Mouse (Mus musculus): ENCODE measurements around the gene Tbc1d4.

Tbc1d4 gene

DNA sequence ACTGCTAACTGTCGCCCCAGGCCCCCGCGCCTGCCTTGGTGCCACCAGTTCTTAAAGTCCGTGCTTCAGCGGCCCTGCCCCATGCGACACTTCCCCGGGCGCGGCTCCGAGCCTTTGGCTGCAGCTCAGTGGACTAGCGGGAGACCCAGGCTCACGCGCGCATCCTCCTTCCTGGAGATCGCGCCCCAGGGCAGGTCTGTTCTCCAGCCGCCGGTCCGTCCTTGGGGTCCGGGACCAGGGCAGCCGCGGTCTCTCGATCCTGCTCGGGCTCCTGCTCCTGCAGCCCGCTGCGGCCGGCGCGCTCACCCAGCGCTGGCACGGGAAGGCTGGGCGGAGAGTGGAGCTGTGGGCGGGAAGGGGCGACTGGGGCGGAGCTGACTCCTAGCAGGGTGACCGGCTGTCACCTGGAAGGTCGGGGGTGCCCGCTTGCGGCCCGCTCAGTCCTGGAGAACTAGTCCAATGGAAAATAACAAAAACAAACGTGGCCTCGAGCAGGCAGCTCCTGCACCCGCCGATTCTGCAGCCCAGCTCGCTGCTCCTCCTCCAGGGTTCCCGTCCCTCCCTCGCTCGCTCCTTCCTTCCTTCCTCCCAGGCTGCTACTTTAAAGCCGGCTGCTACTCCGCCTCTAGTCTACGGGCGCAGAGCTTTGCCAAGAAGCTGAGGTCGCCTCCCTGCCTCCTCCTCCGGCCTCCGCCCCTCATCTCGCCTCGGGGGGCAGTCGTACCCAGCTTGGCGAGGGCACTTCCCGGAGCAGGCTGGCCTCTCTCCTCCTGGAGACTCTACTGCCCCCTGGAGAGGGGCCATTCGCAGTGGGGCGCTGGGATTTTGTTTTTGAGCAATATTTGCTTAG is at the start of gene Tbc1d4:
Gene Tbc1d4, minus strand, starts transcription at position 673 of the 850 bp plus-strand sequence.
- peak; percentile 84 for DNase-seq (ENCODE audit: low spot score)

DNA sequence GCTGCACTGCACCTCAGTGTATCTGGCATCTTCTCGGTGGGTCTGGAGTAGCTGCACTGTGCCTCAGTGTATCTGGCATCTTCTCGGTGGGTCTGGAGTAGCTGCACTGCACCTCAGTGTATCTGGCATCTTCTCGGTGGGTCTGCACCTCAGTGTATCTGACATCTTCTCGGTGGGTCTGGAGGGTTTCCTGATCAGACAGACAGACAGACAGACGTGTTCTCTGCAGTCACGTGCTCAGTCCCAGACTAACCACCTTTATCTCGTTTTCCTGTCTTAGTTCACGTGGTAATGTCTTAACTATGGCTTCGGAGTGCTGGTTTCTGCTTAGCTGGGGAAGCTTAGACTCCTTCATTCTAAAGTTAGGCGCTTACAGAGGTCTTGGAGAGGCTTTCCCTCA is 47.3 kb upstream of the Tbc1d4 start:
- DNase-seq (ENCODE audit: low spot score), result no peak

DNA sequence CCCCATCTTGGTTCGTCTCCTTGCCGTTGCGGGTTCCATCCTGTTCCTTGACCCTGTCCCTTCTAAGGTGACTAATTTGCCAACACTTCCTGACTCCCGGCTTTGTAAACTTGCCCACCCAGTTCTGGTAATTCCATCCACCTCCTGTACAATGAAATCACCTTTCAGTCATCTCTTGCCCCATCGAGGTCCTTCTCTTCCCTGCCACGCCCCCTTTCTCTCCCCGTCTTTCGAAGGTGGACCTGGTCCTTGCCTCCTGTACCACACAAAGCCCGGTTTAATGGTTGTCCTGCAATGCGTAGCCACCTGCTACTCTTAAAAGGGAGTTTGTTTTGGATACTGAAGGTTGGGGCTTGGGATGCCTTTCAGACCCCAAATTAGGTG is 45.5 kb upstream of the Tbc1d4 start:
- DNase-seq (ENCODE audit: low spot score), result peak; percentile 9

DNA sequence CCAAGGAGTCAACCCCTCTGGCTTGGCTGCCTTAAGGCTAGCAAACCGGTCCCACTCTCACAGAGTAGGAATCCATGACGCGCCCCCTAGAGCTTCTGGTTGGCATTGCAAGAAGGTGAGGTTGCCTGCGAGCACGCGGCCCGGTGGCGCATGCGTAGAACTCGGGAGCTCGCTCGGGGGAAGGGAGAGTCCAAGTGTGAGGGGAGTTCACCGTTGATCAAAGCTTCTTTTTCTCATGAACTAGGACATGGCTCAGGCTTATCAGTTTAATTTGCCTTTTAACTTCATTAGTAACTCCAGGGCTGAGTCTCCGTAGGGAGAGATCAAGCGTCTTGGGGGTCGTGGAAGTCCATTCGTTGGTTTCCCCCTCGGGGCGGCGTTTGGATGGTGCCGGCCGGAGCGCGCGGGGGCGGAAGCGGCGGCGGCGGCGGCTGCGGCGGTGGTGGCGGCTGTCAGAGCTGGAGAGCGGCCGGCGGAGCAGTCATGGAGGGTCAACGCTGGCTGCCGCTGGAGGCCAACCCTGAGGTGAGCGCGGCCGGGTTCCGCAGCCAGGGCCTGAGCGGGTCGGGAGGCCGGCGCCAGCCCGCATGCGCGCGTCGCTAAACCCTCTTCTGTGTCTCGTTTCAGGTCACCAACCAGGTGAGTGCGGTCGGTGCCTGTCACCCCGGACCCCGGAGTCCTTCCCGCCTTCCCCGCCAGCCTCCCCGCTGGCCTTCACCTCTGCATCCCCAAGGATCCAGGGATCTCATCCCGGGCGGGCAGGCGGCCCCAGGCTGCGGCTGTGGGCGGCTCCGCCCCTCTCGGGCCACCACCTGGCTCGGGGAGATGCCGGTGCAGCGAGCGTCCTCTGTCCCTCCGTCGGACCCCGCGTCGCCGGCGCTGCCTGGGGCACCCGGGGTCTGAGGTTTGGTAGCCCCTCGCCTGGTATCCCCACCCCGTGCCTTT is 44.9 kb upstream of the Tbc1d4 start, which contains the start of gene Uchl3:
Gene Uchl3, plus strand, starts transcription at position 387 of the 945 bp plus-strand sequence.
- peak; percentile 98 for DNase-seq (ENCODE audit: low spot score)

DNA sequence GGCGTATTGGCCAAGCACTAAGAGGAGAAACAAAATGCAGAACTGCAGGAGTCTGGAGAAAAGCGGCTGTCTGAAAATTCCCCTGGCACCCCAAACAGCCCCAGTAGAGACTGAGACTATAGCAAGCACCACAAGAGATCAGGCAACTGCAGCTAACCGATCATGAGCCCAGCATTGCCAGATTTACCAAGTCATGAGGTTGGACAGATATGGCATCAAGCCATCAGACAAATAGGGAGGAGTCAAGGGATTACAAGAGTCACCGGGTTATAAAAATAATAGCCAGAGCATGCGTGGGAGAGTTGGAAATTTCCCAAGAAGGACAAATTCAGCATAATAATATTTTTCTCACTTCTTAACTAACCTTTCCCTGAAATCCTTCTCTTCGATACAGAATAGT is 43.6 kb upstream of the Tbc1d4 start:
- DNase-seq (ENCODE audit: low spot score), result no peak

DNA sequence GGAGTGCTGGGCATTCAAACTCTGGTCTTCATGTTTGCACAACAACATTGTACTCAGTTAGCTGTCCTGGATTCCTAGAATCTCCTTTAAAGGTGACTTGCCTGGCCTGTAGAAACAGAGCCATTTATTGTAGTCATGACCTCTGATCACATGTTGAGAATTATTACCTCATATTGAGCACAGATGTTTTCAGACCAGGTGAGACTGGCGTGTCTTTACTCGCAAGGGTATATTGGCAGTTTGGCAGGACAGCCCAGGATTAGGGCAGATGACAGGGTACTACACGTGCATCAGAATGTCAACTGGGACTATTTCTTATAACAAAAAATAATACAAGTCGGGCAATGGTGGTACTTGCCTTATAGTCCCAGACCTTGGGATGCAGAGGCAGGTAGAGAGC is 41.6 kb upstream of the Tbc1d4 start:
- DNase-seq (ENCODE audit: low spot score), result no peak

DNA sequence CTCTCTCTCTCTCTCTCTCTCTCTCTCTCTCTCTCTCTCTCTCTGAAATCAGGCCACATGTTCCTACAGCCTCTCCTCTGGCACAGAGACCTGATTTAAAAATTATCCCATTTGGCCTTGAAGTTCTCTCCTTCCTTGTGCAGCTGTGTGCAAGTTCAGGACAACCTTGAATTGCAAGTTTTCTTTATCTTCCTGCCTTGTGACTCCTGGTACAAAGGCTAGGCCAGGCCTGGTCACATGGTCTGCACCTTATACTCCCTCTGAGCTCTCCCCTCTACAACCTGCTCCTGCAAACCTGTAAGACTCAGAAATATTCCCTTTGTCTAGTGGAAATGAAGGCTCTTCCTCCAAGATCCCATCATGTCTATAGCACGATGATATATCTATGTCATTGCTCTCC is 36.0 kb upstream of the Tbc1d4 start:
- DNase-seq (ENCODE audit: low spot score), result no peak

DNA sequence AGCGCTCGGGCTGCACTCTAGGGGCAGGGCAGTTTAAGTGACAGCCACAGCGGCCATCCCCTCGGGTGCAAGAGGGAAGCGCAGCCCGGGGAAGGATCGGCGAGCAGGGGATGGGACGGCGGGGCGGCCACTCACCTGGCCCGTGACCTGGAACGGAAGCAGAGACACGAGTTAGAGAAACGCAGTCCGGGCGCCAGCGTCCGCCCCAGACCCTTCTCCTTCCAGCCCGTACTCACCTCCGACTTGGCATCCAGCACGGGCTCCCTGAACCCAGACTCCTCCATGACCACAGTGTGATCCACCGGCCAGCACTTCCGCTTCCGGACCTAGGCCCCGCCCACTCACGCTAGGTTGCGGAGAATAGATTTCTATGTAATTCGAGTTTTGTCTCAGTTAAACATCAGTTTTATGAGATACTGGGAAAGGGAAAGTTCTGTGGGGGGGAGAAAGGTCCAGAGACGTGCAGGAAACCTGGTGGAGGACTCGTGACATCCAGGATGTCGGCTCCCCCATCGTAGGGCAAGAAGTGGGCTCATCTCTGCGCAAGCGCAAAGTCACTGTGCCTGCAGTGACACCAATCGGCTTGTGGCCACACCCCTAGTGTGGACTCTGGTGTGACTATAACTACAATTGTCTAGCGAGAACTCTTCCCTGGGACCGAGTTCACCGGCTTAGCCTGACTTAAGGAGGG is 31.3 kb upstream of the Tbc1d4 start, which contains the start of gene Commd6:
Gene Commd6, minus strand, starts transcription at position 534 of the 691 bp plus-strand sequence.
- DNase-seq (ENCODE audit: low spot score), result peak; percentile 91

DNA sequence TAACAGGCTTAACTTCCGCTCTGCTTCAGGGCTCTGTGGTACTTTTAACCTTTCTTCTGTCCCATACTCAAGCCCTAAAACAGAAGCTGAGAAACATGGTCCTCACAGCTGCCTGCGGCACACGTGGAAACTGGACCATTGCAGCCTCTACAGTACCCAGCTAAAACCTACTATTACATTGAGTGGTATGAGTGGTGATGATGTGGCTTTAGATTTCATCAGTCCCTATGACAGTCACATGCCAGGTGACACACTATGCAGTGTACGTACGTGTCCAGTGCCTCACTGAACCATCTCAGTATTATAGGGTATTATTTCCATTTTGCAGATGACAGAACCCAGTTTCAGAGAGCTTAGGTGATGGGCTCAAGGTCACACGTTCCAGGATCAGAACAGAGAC is 28.4 kb upstream of the Tbc1d4 start:
- DNase-seq (ENCODE audit: low spot score), result no peak

DNA sequence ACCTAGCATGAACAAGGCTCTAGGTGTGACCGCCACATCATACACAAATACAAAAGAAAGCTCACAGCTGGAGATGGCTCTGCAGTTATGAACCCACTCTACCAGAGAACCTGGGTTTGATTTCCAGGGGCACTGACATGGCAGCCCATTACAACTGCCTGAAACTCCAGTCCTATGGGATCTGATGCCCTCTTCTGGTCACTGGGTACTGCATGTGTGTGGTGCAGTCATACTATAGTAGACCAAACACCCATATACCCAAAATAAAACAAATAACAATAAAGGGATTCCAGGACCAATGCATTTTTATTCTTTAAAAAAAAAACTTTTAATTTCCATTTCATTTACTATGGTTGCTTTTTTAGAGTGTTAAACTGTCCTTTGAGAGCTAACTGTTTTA is 26.8 kb upstream of the Tbc1d4 start:
- no peak for DNase-seq (ENCODE audit: low spot score)

DNA sequence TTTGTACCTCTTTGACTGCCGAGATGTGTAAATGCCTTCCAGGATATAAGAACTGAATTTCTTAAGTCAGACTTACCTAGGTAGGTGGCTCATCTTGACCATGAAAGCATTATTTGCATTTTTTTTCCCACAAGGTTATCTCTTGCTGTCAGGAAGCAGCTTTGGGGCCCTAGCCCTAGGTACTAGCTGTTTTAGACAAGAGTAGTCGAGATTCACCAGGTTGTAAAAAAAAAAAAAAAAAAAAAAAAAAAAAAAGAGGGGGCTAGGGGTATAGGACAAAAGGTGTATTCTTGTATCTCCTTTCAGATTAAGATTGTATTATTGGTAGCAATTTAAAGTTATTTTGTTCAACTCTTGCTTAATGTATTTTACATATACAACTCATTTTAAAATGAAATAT is 21.6 kb upstream of the Tbc1d4 start:
- DNase-seq (ENCODE audit: low spot score), result no peak

DNA sequence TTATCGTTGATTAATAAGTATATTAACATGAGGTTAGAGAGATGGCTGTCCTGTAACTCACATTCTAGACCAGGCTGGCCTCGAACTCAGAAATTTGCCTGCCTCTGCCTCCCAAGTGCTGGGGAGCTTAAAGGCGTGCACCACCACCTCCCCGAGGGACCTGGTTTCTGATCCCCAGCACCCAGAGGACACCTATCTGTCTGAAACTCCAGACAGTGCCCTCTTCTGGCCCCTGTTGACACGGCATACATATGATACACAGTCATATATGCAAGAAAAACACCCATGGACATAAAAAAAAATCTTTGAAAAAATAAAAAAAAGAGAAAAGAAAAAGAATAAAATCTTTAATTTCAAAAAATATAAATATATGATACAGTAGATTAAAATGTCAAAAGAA is 8.7 kb upstream of the Tbc1d4 start:
- DNase-seq (ENCODE audit: low spot score), result no peak

DNA sequence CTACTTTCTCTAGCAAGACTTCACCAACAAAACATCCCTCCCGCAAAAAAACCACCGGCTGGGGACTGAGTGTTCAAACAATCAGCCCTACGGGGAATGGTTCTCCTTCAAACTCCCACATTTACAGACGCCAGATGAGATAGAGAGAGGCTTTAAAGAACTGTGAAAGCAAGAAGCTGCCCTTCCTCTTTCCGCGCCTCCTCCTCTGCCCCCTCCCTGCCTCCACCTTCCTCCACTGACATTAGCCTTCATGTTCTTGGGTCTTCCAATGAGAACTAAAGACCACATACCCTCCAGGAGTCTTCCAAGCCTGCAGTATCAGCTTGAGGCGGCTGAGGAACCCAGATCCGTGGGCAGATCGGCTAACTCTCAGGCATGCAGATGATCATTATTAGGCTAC is 7.2 kb upstream of the Tbc1d4 start:
- DNase-seq (ENCODE audit: low spot score), result no peak

DNA sequence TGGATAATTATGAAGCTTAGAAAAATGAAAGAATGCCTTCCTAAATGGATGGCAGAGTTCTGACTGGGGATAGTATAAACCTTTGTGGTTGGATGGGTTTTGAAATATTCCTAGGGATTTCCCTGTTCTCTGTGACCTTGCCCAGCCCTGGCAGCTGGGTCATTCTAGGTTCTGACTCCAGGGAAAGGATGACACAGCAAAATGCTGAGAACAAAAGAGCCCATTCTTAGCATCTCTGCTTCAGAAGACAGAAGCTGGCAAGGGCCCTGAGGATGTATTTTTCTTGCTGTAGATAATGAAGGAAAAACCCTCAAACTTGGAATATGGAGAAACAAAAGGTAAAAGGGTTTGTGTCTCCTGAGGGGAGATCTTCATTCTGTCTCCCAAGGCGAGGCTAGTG is 4.2 kb upstream of the Tbc1d4 start:
- DNase-seq (ENCODE audit: low spot score), result no peak

DNA sequence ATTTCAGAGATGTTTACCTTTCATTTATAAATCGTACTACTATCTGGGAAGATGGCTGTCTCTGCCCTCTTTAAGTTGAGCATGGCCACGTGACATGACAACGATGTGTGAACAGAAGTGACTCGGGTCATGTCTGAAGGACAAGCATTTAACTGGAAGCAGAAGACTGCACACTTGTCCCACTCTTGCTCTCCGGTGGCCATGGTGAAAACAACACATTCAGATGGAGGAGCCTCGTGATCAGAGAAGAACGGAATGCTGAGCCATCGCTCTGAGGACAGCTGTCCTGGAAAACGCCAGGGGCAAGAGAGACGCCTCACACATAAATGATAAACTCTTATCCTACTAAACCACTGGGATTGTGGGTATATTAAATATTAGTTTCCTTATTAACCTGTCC is 1.7 kb upstream of the Tbc1d4 start:
- DNase-seq (ENCODE audit: low spot score), result no peak

DNA sequence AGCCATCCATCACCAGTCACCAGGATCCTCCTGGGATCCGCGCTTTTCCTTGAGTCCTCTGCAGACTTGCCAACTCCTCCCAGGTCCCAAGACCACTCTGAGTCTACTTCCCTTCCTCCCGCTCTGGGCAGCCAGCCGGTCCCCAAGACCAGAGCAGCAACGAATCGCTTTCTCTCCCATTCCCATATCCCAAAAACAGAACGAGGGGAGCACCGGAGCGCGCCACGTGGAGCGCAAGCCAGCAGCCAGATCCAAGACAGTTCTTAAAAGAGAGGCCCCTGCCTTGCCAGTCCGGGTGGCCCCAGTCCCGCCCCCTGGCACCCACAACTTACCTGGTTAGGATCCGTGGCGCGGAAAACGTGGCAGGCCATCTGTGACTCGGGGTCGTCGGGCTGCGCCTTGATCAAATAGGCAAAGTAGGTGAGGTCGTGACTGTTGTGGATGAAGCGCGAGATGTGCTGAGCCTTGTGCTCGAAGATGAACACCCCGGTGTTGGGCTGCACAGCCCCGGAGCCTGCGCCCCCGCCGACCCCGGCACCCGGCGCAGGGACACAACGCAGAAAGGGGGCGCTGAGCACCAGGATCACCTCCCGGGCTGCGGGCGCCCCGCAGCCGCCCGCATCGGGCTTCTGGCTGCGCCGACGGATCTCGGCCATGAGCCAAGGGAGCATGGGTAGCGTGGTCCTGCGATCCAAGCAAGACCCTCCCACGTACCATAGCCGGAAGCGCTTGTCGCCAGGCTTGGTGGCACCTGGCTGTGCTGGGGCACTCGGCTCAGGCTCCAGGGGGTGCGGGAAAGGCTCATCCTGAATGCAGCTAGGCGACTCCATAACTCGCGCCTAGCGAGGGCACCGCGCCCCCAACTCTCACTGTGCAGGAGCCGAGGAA is 1.1 kb downstream of the Tbc1d4 start:
- DNase-seq (ENCODE audit: low spot score), result peak; percentile 8

DNA sequence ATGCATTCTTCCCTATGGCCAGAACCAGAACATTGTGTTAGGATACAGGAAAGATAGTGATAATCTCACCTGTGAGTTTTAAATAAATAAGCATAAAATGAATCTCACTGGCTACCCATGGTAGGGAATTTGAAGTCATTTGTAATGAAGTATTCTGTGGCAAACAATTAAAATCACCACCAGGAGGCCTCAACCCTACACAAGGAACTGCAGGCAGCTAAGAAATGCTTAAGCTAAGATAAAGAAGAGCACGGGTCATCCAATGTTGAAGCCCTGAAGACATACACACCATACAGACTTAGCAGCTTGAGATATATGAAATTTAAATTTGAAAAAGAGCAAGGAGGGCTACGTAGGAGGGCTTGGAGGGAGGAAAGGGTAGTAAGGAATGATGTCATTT is 3.1 kb downstream of the Tbc1d4 start:
- DNase-seq (ENCODE audit: low spot score), result no peak

DNA sequence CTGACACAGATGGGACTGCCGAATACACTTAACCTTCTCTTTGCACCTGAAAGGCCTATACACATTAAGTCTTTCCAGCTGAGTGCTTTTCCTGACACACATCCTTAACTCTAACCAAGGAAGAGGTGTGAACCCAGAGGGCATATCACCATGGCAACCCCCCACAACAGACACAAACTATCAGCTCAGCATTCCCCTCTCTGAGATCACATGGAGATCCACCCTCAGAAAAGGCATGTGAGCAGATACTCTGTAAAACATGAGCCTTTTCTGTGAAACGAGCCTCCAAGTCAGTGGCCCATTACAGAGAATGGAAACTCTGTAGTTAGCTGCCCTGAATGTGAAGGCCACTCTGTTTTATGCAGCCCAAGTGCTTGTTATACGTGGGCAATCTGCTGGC is 6.1 kb downstream of the Tbc1d4 start:
- DNase-seq (ENCODE audit: low spot score), result no peak

DNA sequence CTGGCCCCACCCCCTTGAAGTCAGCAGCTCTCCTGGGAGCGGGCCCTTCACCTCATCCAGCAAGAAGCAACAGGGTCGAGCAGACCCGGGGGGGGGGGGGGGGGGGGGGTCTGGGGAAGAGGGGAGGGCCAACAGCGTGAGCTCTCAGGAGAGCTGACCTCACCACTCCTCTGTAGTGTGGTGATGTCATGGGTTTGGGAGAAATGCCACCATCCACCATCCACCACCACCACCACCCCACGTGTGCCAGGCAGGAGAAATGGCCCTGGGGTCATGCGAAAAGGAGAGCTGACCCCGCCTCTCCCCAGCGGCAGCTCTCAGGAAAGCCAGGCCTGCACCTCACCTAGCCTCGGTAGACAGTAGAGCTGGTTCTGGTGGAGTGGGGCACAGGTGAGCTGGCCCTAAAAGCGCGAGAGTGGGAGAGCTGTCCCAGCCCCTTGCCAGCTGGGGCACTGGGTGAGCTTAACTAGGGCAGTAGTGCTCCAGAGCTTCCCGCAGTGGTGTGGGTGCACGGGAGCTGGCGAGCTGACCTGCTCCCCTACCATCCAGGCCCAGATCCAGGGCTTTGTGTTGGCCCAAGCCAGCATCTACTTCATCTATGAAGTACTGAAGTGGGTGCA is 11.8 kb downstream of the Tbc1d4 start:
- DNase-seq (ENCODE audit: low spot score), result no peak

DNA sequence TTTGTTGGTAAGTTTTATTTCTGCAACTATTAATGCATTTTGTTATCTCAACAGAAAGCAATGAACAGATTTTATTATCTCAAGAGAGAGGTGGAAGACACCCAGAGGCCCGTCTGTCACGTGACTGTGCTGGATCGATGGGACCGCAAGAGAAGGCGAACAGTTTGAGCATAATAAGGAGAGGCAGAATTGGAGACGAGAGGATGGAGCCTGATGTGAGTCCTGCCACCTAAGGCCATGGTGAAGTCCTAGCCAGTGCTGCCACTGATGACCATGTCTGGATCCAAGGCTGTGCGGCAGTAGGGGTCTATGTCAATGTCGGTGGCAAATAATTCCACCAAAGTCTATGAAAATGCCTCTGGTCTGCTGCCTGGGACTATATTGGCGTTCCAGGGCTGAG is 12.3 kb downstream of the Tbc1d4 start:
- no peak for DNase-seq (ENCODE audit: low spot score)
